ENCODE assay signal across 23 mouse cellular contexts in the genomic region with DNA sequence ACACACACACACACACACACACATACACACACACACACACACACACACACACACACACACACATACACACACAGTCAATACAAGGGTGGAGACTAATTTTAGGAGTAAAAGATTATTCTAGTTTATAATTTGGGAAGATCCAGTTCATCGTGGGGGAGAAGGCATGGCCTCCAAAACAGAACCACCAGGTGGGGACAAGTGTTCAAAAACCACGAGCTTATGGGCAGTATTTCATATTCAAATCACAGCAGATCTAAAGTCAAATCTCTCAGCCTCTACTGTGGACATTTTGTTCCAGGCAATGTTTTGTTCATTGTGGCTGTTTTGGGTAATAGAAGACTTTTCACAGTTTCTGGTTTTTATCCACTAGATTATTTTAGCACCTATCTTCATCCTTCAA.
DNase-seq lines count a peak whose midpoint lies in the region; ATAC-seq and TF ChIP-seq lines count a peak whose summit lies in the region.
"Had no signal": no experiment of that assay in that cellular context is flagged by ENCODE, and none has a peak within 500 bp of the region (broad histone marks: within the 10 kb centered on the region; RNA-seq: fewer than 3 reads in every experiment).

No protein-coding gene starts in this region.

- H3K27me3 ChIP-seq in liver, postnatal 0 days (ENCODE audit: insufficient read depth, low read length), result 0 out of 2 replicates have a peak, but pooled peaks cover 3% of the 10 kb centered on the region
- H3K27me3 ChIP-seq: forebrain, embryonic 15.5 days; heart, embryonic 15.5 days had no signal

- no peak overlapping the region for H3K4me3 ChIP-seq in liver, postnatal 0 days (ENCODE audit: low read depth, low read length)
- H3K4me3 ChIP-seq: embryonic facial prominence, embryonic 15.5 days; erythroblast, embryonic 14.5 days; forebrain, embryonic 15.5 days; heart, embryonic 10.5 days; heart, embryonic 15.5 days; hindbrain, embryonic 13.5 days had no signal

- 65% methylated on average over 2 of the region's 2 CpGs for WGBS in liver, postnatal 0 days (ENCODE audit: insufficient replicate concordance)

- no peaks in the 10 kb centered on the region for H3K4me1 ChIP-seq in liver, postnatal 0 days (ENCODE audit: insufficient read depth)
- H3K4me1 ChIP-seq: embryonic facial prominence, embryonic 15.5 days; forebrain, embryonic 15.5 days; heart, embryonic 10.5 days; heart, embryonic 15.5 days; hindbrain, embryonic 13.5 days had no signal

- no peak overlapping the region for H3K4me2 ChIP-seq in liver, postnatal 0 days (ENCODE audit: low read depth, low read length)
- H3K4me2 ChIP-seq: embryonic facial prominence, embryonic 15.5 days; forebrain, embryonic 15.5 days; heart, embryonic 15.5 days; hindbrain, embryonic 13.5 days had no signal

- no peaks in the 10 kb centered on the region for H3K36me3 ChIP-seq in liver, postnatal 0 days (replicated peaks; ENCODE audit: insufficient read depth, low read length)
- H3K36me3 ChIP-seq: embryonic facial prominence, embryonic 15.5 days; forebrain, embryonic 15.5 days; heart, embryonic 10.5 days; heart, embryonic 15.5 days; hindbrain, embryonic 13.5 days had no signal

- H3K27ac ChIP-seq in liver, postnatal 0 days (ENCODE audit: low read depth), result no peak overlapping the region
- H3K27ac ChIP-seq: embryonic facial prominence, embryonic 15.5 days; forebrain, embryonic 15.5 days; heart, embryonic 10.5 days; hindbrain, embryonic 13.5 days; hindbrain, postnatal 0 days had no signal

- no peak for ATAC-seq in liver, postnatal 0 days
- no peak for ATAC-seq in monocyte, adult 5-6 weeks (replicated peaks; ENCODE audit: insufficient number of reproducible peaks, low FRiP score, low TSS enrichment, poor library complexity, severe bottlenecking)
- ATAC-seq: forebrain, embryonic 15.5 days; hindbrain, postnatal 0 days had no signal

- peak; percentile 1 for DNase-seq in gastrocnemius, adult 18-20 months (ENCODE audit: low spot score)
- DNase-seq in gastrocnemius, postnatal 14 days, result no peak
- DNase-seq in liver, postnatal 0 days, result no peak
- DNase-seq in liver, result no peak
- peak; percentile 29 for DNase-seq in lung, postnatal 36 days
- no peak for DNase-seq in lung, adult 18-20 months
- no peak for DNase-seq in adrenal gland, postnatal 10 days
- DNase-seq: adrenal gland, adult 8-10 months; cerebellum, adult 11 months; cerebellum, adult 8-10 months; cerebellum, postnatal 14 days; embryo, embryonic 11 days; gastrocnemius, postnatal 36 days; heart, adult 11 months; heart, postnatal 14 days had no signal

- intact Hi-C loops in gastrocnemius, postnatal 14 days (cut with DNase I; ENCODE audit: low total_unique reads), result no loop called here

- TF ChIP-seq EP300 in liver, postnatal 0 days (IDR thresholded peaks at IDR 0.05; ENCODE audit: low read depth), result no peak

- no peaks in the 10 kb centered on the region for H3K9me3 ChIP-seq in liver, postnatal 0 days (ENCODE audit: low read length)
- H3K9me3 ChIP-seq: embryonic facial prominence, embryonic 15.5 days; forebrain, embryonic 15.5 days; heart, embryonic 10.5 days; heart, embryonic 15.5 days; hindbrain, embryonic 13.5 days had no signal

- TF ChIP-seq CTCF in liver, postnatal 0 days (IDR thresholded peaks at IDR 0.05; ENCODE audit: low read depth), result 0 out of 2 replicates have a peak, but pooled peaks have one; percentile 4

- H3K9ac ChIP-seq in liver, postnatal 0 days (replicated peaks), result no peak overlapping the region
- H3K9ac ChIP-seq: embryonic facial prominence, embryonic 15.5 days; forebrain, embryonic 15.5 days; heart, embryonic 15.5 days; hindbrain, embryonic 13.5 days had no signal

Comparison
In these comparisons a context has a peak if more than half of its experiments do, and no peak if none do; other contexts are left out.
1. DNase-seq: peak in gastrocnemius, adult 18-20 months (single experiment) and lung, postnatal 36 days (single experiment); none in gastrocnemius, postnatal 14 days (single experiment), liver, postnatal 0 days (single experiment), liver (single experiment), lung, adult 18-20 months (0 of 2) and adrenal gland, postnatal 10 days (single experiment).